Mouse (Mus musculus): ENCODE results near the gene Prdx1.

DNA sequence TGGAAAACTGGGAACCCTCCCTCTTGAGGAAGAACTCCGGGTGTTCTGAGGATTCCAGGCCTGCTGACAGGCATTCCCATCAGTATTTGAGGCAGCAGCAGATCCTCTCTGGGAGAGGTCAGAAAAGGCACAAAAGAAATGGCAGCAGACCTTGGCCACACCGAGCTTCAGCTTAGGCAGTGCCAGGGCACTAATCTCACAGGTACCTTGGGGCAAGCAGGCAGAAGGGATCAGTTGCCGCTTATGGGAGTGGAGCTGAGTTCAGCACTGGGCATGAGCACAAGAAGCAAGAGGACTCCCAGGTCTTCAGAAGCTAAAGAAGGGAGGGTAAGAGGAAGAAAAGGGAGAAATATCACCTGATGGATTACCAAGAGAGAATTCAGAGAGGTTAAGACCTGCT is 27.4 kb upstream of the Prdx1 start:
- TF ChIP-seq POLR2A (IDR thresholded peaks at IDR 0.05; ENCODE audit: control insufficient read depth, extremely low read depth, insufficient read depth, low read length, poor library complexity) (no peak), CTCF (IDR thresholded peaks at IDR 0.05; ENCODE audit: borderline replicate concordance, control insufficient read depth, extremely low read depth, insufficient read depth, low read length, poor library complexity) (no peak)

Measured in thymus, adult 2 months (tissue).